Mouse (Mus musculus) CD4-positive, CD25-positive, alpha-beta regulatory T cell (primary cell): Measurements from ENCODE around the gene Cltc. TPM values are rescaled to one million over a fixed set of nuclear protein-coding genes. Genes with fewer than 3 reads are reported as not detected.

Source experiments
- polyA plus RNA-seq: library from polyadenylated mRNA; unstranded; fragments of 100-300 nt; shearing (Covaris generic); gene quantifications from one replicate; pipeline ENCODE4 v1.2.1, GENCODE M21; 2017

Cltc gene
- polyA plus RNA-seq: 125 TPM

GRCm38 (mm10) chr11:86757480-86758371 lies at the start of gene Cltc:
TSS of gene Cltc (minus strand) at chr11:86757565.

GRCm38 (mm10) chr11:86683395-86684125 lies 73.8 kb downstream of the Cltc start, which contains the start of the genes Vmp1 and Ptrh2:
TSS of gene Vmp1 (minus strand) at chr11:86683836.
TSS of gene Ptrh2 (plus strand) at chr11:86683985.

Other genes starting within 250 kb of the Cltc start
- gene Rps6kb1, start 212.8 kb downstream of the Cltc start, polyA plus RNA-seq: 50.2 TPM
- gene Tubd1, start 212.6 kb downstream of the Cltc start, polyA plus RNA-seq: 7.6 TPM
- 148 TPM for gene Vmp1, start 73.7 kb downstream of the Cltc start, polyA plus RNA-seq
- 10.4 TPM for gene Ptrh2, start 73.6 kb downstream of the Cltc start, polyA plus RNA-seq
- gene Dhx40, start 50.2 kb upstream of the Cltc start, polyA plus RNA-seq: 36.5 TPM
- 3.2 TPM for gene Ypel2, start 236.1 kb upstream of the Cltc start, polyA plus RNA-seq